Mouse (Mus musculus) CD4-positive, CD25-positive, alpha-beta regulatory T cell, adult 4 months (primary cell): ENCODE results near the gene Tomm70a. TPM values are rescaled to one million over a fixed set of nuclear protein-coding genes. Genes with fewer than 3 reads are reported as not detected.

ENCODE experiments used
- ATAC-seq: one replicate; pipeline ENCODE4 v1.8.0; 2017
- polyA plus RNA-seq, 2 experiments: library from polyadenylated mRNA; unstranded; fragments of 100-300 nt; shearing (Covaris generic); gene quantifications; one replicate each; pipeline ENCODE4 v1.2.1; 2017

Tomm70a gene
- 10 to 100 TPM in 1 of 2 experiments, 1 to 10 TPM in 1; 8.8 to 12.1 TPM for polyA plus RNA-seq

- ATAC-seq: peak; percentile 94
Measured at GRCm38 (mm10) chr16:57120913-57121815, at the start of gene Tomm70a. Gene Tomm70a (plus strand): TSS chr16:57121703.

GRCm38 (mm10) chr16:57075986-57076385 is 45.5 kb upstream of the Tomm70a start:
- ATAC-seq: no peak

GRCm38 (mm10) chr16:57079577-57079976 is 41.9 kb upstream of the Tomm70a start:
- no peak for ATAC-seq

- ATAC-seq: peak; percentile 100
Measured at GRCm38 (mm10) chr16:57092460-57092859, 29.0 kb upstream of the Tomm70a start.

GRCm38 (mm10) chr16:57092911-57093605 is 28.4 kb upstream of the Tomm70a start:
- ATAC-seq: no peak

GRCm38 (mm10) chr16:57098468-57099144 is 22.9 kb upstream of the Tomm70a start:
- no peak for ATAC-seq

GRCm38 (mm10) chr16:57099572-57100237 is 21.8 kb upstream of the Tomm70a start:
- ATAC-seq: no peak

- ATAC-seq: no peak
Measured at GRCm38 (mm10) chr16:57101174-57101573, 20.3 kb upstream of the Tomm70a start.

GRCm38 (mm10) chr16:57106185-57106960 is 15.1 kb upstream of the Tomm70a start:
- ATAC-seq: no peak

- peak; percentile 60 for ATAC-seq
Measured at GRCm38 (mm10) chr16:57116066-57116465, 5.4 kb upstream of the Tomm70a start.

GRCm38 (mm10) chr16:57117562-57117961 is 3.9 kb upstream of the Tomm70a start:
- ATAC-seq: no peak

- peak; percentile 3 for ATAC-seq
Measured at GRCm38 (mm10) chr16:57121816-57122415, 413 bp downstream of the Tomm70a start.

GRCm38 (mm10) chr16:57122682-57123445 is 1.4 kb downstream of the Tomm70a start:
- no peak for ATAC-seq

GRCm38 (mm10) chr16:57126268-57126667 is 4.8 kb downstream of the Tomm70a start:
- ATAC-seq: no peak

- no peak for ATAC-seq
Measured at GRCm38 (mm10) chr16:57127825-57128224, 6.3 kb downstream of the Tomm70a start.

GRCm38 (mm10) chr16:57130752-57131400 is 9.4 kb downstream of the Tomm70a start:
- ATAC-seq: no peak

GRCm38 (mm10) chr16:57131544-57131943 is 10.0 kb downstream of the Tomm70a start:
- no peak for ATAC-seq

GRCm38 (mm10) chr16:57132326-57132725 is 10.8 kb downstream of the Tomm70a start:
- ATAC-seq: no peak

- no peak for ATAC-seq
Measured at GRCm38 (mm10) chr16:57133611-57134010, 12.1 kb downstream of the Tomm70a start.

- no peak for ATAC-seq
Measured at GRCm38 (mm10) chr16:57144741-57145140, 23.2 kb downstream of the Tomm70a start.
